Mouse (Mus musculus): ENCODE data around the gene Fshr. TPM values are rescaled to one million over a fixed set of nuclear protein-coding genes. Genes with fewer than 3 reads are reported as not detected.

The Fshr gene
- not detected in 2 replicates for polyA plus RNA-seq (2012)

GRCm38 (mm10) chr17:89200575-89200974, at the start of gene Fshr:
Gene Fshr, minus strand, starts transcription at chr17:89200675.

All from megakaryocyte-erythroid progenitor cell, adult 5 weeks (primary cell).